11 mouse cellular contexts compared by ENCODE assay signal in genomic region chr17:26647283-26647682, GRCm38 (mm10). TPM values are rescaled to one million over a fixed set of nuclear protein-coding genes. Genes with fewer than 3 reads are reported as not detected.
DNase-seq lines count a peak whose midpoint lies in the region; ATAC-seq and TF ChIP-seq lines count a peak whose summit lies in the region.
"Had no signal": no experiment of that assay in that cellular context is flagged by ENCODE, and none has a peak within 500 bp of the region (broad histone marks: within the 10 kb centered on the region; RNA-seq: fewer than 3 reads in every experiment).

No protein-coding gene starts in this region.

- TF ChIP-seq CTCF in cerebellum, adult 2 months (IDR thresholded peaks at IDR 0.05; ENCODE audit: borderline replicate concordance, insufficient read depth, low read depth, low read length), result no peak

- peaks cover 50% of the 10 kb centered on the region for H3K36me3 ChIP-seq in kidney, embryonic 14.5 days (ENCODE audit: control insufficient read depth, insufficient read depth, low read length)
- H3K36me3 ChIP-seq in limb, embryonic 14.5 days (ENCODE audit: control insufficient read depth, insufficient read depth, low read length), result peaks cover 72% of the 10 kb centered on the region
- H3K36me3 ChIP-seq in forebrain, embryonic 12.5 days (replicated peaks), result peaks cover 85% of the 10 kb centered on the region

- no peaks in the 10 kb centered on the region for H3K9me3 ChIP-seq in kidney, embryonic 14.5 days (ENCODE audit: control insufficient read depth, low read length)
- no peaks in the 10 kb centered on the region for H3K9me3 ChIP-seq in limb, embryonic 14.5 days (ENCODE audit: control insufficient read depth, low read length)
- H3K9me3 ChIP-seq in forebrain, embryonic 12.5 days, result no peaks in the 10 kb centered on the region
- H3K9me3 ChIP-seq: liver, embryonic 13.5 days had no signal

- no peak overlapping the region for H3K4me3 ChIP-seq in cerebellum, adult 2 months (replicated peaks; ENCODE audit: insufficient read depth, low read depth, low read length)
- no peak overlapping the region for H3K4me3 ChIP-seq in kidney, embryonic 14.5 days (ENCODE audit: low read length)
- no peak overlapping the region for H3K4me3 ChIP-seq in brown adipose tissue, adult 24 weeks (ENCODE audit: insufficient read depth, low read depth, low read length)
- no peak overlapping the region for H3K4me3 ChIP-seq in limb, embryonic 14.5 days (replicated peaks; ENCODE audit: low read length)
- no peak overlapping the region for H3K4me3 ChIP-seq in forebrain, embryonic 12.5 days (replicated peaks)
- H3K4me3 ChIP-seq: erythroblast, embryonic 14.5 days; liver, embryonic 13.5 days had no signal

- 61% methylated on average over 13 of the region's 13 CpGs for WGBS in cerebellum, adult 2 months
- 42% methylated on average over 13 of the region's 13 CpGs for WGBS in kidney, embryonic 14.5 days
- 50% methylated on average over 13 of the region's 13 CpGs for WGBS in limb, embryonic 14.5 days
- 81% methylated on average over 13 of the region's 13 CpGs for WGBS in forebrain, embryonic 12.5 days

- H3K27me3 ChIP-seq in cerebellum, adult 2 months (ENCODE audit: control insufficient read depth, insufficient read depth, low read length), result no peaks in the 10 kb centered on the region
- H3K27me3 ChIP-seq in kidney, embryonic 14.5 days (ENCODE audit: control insufficient read depth, insufficient read depth, low read length), result no peaks in the 10 kb centered on the region
- H3K27me3 ChIP-seq in limb, embryonic 14.5 days (ENCODE audit: control insufficient read depth, insufficient read depth, low read length), result no peaks in the 10 kb centered on the region
- H3K27me3 ChIP-seq in forebrain, embryonic 12.5 days, result no peaks in the 10 kb centered on the region
- H3K27me3 ChIP-seq: liver, embryonic 13.5 days had no signal

- H3K27ac ChIP-seq in cerebellum, adult 2 months (ENCODE audit: insufficient read depth, low read length), result peak overlapping the region; percentile 66; the same call in 1 of the 2 replicates
- H3K27ac ChIP-seq in kidney, embryonic 14.5 days (ENCODE audit: low read depth, low read length), result peak overlapping the region; percentile 30; the same call in 1 of the 2 replicates
- peak overlapping the region; percentile 9; the same call in 1 of the 2 replicates for H3K27ac ChIP-seq in brown adipose tissue, adult 24 weeks (replicated peaks; ENCODE audit: low read depth, low read length)
- 0 out of 2 replicates have a peak overlapping the region, but pooled peaks have one; percentile 14 for H3K27ac ChIP-seq in limb, embryonic 14.5 days (replicated peaks; ENCODE audit: low read depth, low read length)
- H3K27ac ChIP-seq in forebrain, embryonic 12.5 days, result no peak overlapping the region
- H3K27ac ChIP-seq: liver, embryonic 13.5 days had no signal

- ATAC-seq in kidney, embryonic 14.5 days (ENCODE audit: low FRiP score, low TSS enrichment), result no peak
- ATAC-seq in limb, embryonic 14.5 days (ENCODE audit: low FRiP score, low read depth), result no peak
- ATAC-seq in monocyte, adult 5-6 weeks (replicated peaks; ENCODE audit: insufficient number of reproducible peaks, low FRiP score, low TSS enrichment, poor library complexity, severe bottlenecking), result no peak
- ATAC-seq in forebrain, embryonic 12.5 days (ENCODE audit: low FRiP score), result no peak

- H3K4me1 ChIP-seq in cerebellum, adult 2 months (ENCODE audit: control insufficient read depth, insufficient read depth, low read length), result peaks cover 34% of the 10 kb centered on the region
- no peaks in the 10 kb centered on the region for H3K4me1 ChIP-seq in kidney, embryonic 14.5 days (ENCODE audit: control insufficient read depth, insufficient read depth, low read length)
- H3K4me1 ChIP-seq in brown adipose tissue, adult 24 weeks (ENCODE audit: control insufficient read depth, insufficient read depth, insufficient read length, low read length), result no peaks in the 10 kb centered on the region
- no peaks in the 10 kb centered on the region for H3K4me1 ChIP-seq in limb, embryonic 14.5 days (ENCODE audit: control insufficient read depth, insufficient read depth, low read length)
- H3K4me1 ChIP-seq in forebrain, embryonic 12.5 days, result peaks cover 16% of the 10 kb centered on the region

- no peak for TF ChIP-seq POLR2A in cerebellum, adult 2 months (IDR thresholded peaks at IDR 0.05; ENCODE audit: borderline replicate concordance, insufficient read depth, low read length)
- no peak for TF ChIP-seq POLR2A in limb, embryonic 14.5 days (IDR thresholded peaks at IDR 0.05; ENCODE audit: borderline replicate concordance, extremely low read depth, insufficient read depth, insufficient read length)

- no peak for DNase-seq in cerebellum, adult 2 months
- no peak for DNase-seq in cerebellum, postnatal 4 days (ENCODE audit: low spot score in 2 of 2)
- no peak for DNase-seq in kidney, adult 18-20 months
- no peak for DNase-seq in limb, embryonic 14.5 days (ENCODE audit: low spot score)
- DNase-seq: cerebellum, adult 11 months; liver, embryonic 13.5 days had no signal

- no peak overlapping the region for H3K4me2 ChIP-seq in kidney, embryonic 14.5 days (replicated peaks; ENCODE audit: low read depth, low read length)
- H3K4me2 ChIP-seq in limb, embryonic 14.5 days (replicated peaks; ENCODE audit: low read depth, low read length, severe bottlenecking), result no peak overlapping the region
- no peak overlapping the region for H3K4me2 ChIP-seq in forebrain, embryonic 12.5 days
- H3K4me2 ChIP-seq: liver, embryonic 13.5 days had no signal

- no peak overlapping the region for H3K9ac ChIP-seq in kidney, embryonic 14.5 days (ENCODE audit: low read depth, low read length)
- no peak overlapping the region for H3K9ac ChIP-seq in limb, embryonic 14.5 days (ENCODE audit: low read depth, low read length, severe bottlenecking)
- no peak overlapping the region for H3K9ac ChIP-seq in forebrain, embryonic 12.5 days
- H3K9ac ChIP-seq: liver, embryonic 13.5 days had no signal

RNA-seq across cellular contexts. Expression of gene Atp6v0e, which starts 15.7 kb away (rescaled TPM):
- 99.8 and 105 TPM in 2 replicates for polyA plus RNA-seq in cerebellum, adult 2 months (2012; rRNA removed)
- polyA plus RNA-seq in kidney, embryonic 14.5 days (2014; fragmentation: Nextera tagmentation; extraction: Ambion mirVana), result 192 and 214 TPM in 2 replicates
- 314 and 348 TPM in 2 replicates for polyA plus RNA-seq in brown adipose tissue, adult 24 weeks (2012; ENCODE audit: insufficient read depth, insufficient read length, missing spikeins)
- 167 and 183 TPM in 2 replicates for polyA plus RNA-seq in limb, embryonic 14.5 days (2012; rRNA removed)
- polyA plus RNA-seq in limb, embryonic 14.5 days (2014; fragmentation: Nextera tagmentation; extraction: Ambion mirVana), result 203 and 228 TPM in 2 replicates
- total RNA-seq in monocyte, adult 5-6 weeks (2017), result 314 to 369 TPM (median 315 TPM) in 3 replicates
- polyA plus RNA-seq in forebrain, embryonic 12.5 days (2016; fragmentation: Nextera tagmentation; extraction: Ambion mirVana), result 94.5 and 104 TPM in 2 replicates
